Mouse (Mus musculus) mouse trophoblast stem cell (cell line): ENCODE measurements around the gene S100a14.

Source experiments
- in situ Hi-C, 2 experiments: fragments of 300-500 bp; cut with MseI, MboI; formaldehyde crosslinking; loops; 2 replicates in 1 of 2; 3 replicates in 1 of 2; pipeline ENCODE4 v1.15.1; 2025

S100a14 gene

DNA sequence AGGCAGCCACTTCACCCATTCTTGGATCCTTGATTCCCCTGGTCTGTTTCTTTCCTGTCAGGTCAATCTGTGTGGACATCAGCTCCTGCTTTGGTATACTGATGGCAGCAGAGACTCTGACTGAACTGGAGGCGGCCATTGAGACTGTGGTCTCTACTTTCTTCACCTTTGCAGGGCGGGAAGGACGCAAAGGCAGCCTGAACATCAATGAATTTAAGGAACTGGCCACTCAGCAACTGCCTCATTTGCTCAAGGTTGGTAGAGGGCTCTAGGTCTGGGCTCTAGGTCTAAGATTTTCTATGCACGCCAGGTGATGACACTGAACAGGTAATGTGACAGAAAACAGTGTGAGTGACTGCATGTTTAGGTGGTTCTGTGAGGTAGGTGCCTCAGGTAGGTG is 10.9 kb upstream of the S100a14 start:
- in situ Hi-C loops = loop anchor here in 1 of 2 experiments (10.0 kb wide), 1 partner anchor 109 kb away; no protein-coding TSS in a partner anchor

DNA sequence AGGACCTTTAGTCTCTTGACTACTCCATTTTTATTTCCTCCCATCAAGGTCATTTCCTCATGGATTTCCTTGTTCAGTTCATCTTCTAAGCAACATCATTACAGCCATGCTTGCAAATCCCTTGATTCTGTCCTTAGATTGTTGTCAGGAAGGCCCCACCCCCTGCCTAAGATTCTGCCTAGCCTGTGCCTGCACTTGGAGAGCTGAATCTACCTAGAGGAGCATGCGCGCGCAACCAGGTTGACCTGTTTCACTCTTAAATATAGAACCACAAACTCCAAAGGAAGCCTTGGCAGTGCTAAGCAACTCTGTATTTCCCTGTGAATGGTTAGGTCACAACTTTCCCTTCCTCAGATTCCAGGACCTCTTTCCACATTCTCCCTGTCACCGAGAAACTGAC is 8.9 kb upstream of the S100a14 start:
- in situ Hi-C loops = loop anchor here in 1 of 2 experiments (10.0 kb wide), 1 partner anchor 107 kb away; no protein-coding TSS in a partner anchor

DNA sequence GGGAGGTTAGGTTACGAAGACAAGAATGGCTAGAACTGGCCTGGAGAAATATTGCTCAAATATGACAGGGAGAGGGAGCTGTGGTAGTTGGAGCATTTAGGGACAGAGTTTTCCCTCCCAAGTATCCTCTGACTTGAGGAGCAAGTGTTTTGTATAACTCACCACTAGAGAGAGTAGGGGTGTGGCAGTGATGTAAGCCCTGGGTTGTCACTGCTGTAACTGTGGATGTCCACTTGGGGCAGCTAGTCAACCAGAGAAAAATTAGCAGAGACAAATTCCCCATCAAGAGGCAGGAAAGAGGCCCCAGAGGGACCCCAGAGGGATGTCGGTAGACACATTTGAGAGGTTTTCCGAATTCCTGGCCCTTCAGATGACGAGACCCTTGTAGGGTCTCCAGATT is 1.2 kb upstream of the S100a14 start:
- in situ Hi-C loops = loop anchor here in 1 of 2 experiments (10.0 kb wide), 1 partner anchor 49 kb away; no protein-coding TSS in a partner anchor

DNA sequence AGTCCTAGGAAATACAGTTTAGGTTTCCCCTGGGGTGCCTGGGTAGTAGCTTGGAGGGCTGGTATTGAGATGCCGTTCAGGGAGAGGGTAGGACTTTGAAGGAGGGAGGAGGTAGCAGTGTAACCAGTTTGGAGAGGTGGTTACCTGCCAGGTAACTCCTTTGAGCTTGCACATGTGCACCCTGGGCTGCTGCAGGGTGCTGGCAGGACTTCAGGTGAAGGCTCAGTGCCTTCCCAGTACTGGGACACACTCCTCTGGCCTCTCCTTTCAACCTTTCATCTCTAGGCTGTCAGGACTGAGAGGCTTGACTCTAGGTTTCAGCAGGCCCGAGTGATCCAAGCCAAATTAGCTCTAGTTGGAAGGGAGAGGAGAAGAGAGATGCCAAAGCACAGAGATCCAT is 580 bp upstream of the S100a14 start:
- in situ Hi-C loops = loop anchor here in 1 of 2 experiments (10.0 kb wide), 1 partner anchor 49 kb away; no protein-coding TSS in a partner anchor

DNA sequence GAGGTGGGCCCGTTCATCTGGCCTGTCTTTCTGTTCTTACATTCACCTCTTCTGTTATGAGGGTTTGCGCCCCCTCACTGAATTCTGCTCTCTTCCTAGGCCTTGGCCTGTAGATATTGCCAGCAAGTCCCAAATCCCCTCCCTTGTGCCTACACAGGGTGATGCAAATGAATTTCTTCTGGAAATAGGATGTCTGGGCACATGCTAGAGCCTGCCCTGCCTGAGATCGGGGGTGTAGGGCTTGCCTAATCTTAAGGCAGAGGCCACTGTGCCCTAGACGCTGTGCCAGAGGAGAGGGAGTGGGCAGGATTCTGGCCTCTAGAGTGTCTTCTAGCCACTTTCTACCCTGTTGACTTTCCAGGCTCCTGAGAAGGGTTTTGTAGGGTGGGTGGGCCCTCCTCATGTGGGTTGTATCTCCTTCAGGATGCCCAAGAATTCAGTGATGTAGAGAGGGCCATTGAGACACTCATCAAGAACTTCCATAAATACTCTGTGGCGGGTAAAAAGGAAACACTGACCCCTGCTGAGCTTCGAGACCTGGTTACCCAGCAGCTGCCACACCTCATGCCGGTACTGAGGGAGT is 726 bp downstream of the S100a14 start:
- in situ Hi-C loops = loop anchor here in 1 of 2 experiments (10.0 kb wide), 1 partner anchor 47 kb away; no protein-coding TSS in a partner anchor

DNA sequence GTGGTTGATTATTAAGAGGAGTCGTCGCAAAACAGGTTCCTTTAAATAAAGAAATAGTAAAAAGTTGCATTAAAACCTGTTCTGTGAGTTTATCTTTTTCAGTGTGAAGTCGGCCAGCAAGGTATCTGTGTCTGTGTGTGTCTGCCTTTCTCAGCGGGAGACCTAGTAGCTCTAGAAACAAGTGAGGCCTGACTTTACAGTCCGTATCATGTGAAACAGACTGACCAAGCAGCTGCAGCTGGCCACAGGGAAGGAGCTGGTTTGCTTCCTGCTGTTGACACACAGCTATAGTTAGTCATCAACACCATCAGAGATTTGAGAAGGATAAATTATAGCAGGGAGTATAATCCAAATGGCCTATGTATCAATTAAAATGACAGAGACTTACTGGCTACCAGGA is 5.1 kb downstream of the S100a14 start:
- in situ Hi-C loops = no loop called here

DNA sequence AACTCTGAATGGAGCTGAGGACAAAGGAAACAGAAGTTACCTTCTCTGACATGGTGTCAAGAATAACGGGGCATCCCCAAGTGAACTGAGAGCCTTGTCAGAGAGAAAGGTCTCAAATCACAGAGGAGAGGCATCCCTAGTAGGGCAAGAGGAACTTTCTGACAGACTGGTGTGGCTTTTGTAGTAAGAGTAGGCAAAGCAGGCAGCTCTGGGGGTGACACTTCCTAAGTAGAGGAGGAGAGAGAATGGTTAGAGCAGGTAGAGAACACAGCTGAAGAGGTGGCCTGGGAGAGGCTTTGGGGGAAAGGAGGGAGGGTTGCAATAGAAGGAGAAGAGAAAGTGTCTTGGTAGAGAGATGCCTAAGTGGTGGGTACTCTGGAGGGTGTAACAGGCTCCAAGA is 8.8 kb downstream of the S100a14 start:
- in situ Hi-C loops = no loop called here

DNA sequence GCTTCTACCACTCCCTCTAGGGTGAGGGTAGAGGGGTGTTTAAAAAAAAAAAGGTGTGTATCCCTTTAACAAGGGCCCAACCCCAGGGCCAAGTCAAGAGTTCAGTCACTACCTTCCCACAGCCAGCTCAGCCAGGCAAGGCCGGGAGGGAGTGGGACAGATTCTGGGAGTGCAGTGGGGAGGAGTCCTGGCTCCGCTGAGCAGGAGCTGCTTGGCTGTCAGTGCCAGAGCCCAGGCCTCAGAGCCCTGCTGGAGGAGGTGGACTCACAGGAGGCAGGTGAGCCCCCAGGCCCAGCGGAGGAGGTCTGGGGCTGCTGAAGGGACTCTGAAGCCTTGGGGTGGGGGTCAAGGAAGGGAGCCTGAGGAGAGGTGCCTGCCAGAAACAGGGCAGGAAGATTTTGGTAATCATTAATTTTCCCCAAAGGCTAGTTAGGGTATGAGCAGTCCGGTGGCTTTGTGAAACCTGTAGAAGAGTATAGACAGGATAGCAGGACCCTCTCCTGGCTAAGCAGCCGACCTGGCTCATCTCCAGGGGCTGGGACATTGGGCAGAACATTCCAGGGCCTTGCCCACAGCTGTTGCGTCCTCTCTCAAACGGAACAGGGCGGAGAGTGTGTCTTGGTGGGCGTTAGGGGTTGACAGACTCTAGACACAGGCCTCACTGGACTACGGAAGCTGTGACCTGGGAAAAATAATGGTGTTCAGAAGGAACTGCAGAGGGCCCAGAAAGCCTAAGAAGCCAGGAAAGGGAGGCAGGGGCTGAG is 10.7 kb downstream of the S100a14 start, which contains the start of gene S100a16:
Gene S100a16 (plus strand): TSS at position 114 of the 764 bp plus-strand sequence.
- in situ Hi-C loops = no loop called here

DNA sequence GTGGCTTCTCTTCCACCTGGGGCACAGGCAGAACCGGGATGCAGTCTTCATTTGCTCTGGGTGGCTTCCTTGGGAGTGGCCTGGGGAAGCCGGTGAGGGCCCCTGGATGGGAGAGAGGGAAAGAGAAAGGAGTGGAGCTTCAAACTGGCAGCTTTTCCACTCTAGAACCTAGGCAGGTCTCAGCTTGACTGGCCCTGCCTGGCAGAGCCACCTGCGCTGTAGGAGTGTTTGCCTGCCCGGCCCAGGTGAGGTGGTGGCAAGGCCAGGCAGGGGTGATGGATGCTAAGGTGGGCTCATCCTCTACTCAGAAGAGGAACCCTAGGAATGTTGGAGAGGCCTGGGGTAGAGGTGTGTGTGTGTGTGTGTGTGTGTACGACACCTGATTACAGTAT is 11.2 kb downstream of the S100a14 start:
- in situ Hi-C loops = no loop called here

DNA sequence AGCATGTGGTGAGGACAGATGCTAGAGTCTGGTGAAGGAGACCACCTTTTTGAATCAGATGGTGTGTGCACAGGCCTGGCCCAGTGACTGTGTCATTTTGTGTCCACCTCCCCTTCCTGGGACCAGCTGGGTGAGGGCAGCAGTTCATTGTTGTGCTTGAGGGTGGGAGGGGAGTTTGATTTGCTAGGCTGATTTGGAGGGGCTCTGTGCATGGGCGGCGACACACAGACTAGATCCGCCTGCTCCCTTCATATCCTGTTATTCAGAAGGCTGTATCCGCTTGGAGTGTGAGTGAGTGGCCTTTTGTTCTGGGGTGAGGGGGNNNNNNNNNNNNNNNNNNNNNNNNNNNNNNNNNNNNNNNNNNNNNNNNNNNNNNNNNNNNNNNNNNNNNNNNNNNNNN is 14.2 kb downstream of the S100a14 start:
- in situ Hi-C loops = no loop called here

DNA sequence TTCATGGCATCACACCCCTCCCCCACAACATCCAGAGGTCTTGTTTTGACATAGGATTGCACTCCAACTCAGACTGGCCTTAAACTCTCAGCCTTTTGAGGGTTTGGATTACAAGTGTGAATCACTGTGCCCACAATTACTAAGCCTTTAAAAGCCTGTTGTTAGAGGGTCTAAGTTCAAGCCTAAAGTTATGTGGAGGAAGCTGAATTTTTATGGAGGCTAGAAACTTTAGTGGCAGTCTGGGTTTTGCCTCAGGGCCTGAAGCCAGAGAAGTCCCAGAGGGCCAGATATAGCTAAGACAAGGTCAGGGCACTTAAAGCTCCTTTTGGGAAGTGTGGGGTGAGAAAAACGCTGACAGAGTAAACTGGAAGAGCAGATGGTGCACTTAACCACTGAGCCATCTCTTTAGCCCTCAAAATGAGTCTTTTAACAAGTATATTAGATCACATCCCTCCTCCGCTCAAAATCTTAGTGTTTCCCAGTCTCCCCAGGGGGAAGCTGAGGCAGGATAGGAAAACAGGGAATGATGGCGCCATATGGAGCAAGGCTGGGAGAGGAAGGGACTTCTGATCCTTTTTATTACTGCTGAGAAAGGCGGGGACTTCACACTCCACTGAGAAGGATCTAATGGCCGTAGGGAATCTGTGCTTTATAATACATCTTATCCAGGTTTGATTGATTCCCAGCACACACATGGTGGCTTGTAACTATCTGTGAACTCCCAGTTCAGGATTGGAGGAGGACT is 23.2 kb downstream of the S100a14 start:
- in situ Hi-C loops = no loop called here

DNA sequence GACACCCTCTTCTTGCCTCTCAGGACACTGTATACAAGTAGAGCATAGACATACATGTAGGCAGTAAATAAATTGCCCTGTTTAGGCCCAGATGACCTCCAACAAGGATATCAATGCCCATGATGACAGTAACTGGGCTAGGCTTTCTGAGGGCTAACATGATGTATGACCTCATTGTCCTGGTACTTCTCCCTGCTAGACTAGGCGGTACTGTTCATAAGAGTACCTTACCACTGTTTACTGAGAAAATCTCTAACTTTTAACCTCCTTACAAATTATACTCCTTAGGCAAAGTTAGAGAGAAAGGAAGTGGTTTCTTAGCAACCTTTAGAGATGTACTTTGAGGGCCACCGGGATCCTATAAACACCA is 23.8 kb downstream of the S100a14 start:
- in situ Hi-C loops = no loop called here

DNA sequence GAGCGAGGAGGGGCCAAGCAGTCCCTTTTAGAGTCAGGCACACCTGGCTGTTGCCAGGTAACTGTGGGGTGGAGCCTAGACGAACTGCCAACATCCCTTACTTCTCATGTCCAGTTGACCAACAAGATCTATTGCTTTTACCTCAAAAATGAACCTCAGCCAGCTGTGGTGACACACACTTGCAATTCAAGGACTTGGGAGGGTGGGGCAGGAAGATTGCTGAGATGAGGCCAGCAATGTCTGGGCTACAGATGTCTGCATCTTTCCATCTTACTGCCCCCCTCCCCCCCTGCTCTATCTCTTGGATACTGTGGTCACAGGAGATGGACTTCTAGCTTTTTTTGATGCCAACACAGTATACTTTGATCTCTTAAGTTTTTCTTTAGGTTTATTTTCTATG is 25.6 kb downstream of the S100a14 start:
- in situ Hi-C loops = no loop called here

DNA sequence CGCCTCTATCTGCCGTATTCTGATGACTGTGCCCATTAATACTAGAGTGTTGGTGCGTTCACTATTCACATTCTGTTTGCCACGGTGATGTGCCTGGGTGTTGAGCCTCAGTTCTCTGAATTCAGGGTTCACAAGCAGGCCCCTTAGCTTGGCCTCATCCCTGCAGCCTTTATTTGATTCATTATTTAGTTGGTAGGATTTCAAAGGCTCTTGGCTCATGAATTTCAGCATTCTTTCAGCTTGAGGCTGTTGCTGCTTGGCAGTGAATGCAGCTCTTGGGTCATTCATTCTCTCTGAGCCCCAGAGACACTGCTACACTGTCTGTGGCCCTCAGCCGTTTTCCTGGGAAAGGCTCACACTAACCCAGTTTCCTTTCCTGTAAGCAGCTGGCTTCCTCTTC is 29.3 kb downstream of the S100a14 start:
- in situ Hi-C loops = no loop called here

DNA sequence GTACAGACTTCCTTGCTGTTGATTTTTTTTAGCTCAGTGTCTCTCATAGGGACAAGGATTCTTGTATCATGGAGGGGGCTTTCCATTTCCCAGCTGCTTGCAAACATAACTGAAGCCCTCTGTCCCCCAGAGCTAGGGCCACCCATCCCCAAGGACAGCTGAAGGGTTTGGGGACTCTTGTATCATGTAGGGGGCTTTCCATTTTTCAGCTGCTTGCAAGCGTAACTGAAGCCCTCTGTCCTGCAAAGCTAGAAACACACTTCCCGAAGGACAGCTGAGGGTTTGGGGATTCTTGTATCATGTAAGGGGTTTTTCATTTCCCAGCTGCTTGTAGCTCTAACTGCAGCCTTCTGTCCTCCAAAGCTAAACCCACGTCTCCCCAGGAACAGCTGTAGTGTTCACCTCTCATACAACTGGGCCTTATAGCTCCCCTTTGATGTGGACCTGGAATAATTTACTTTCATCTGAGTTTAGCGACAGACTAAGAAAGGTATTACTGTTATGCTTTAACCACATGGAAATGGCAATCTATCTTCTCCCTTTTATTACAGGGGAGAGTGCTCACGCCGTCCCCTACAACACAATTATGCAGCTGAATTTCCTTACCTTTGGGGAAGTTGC is 33.5 kb downstream of the S100a14 start, which contains the start of gene S100a3:
Gene S100a3 (plus strand): TSS at position 571 of the 621 bp plus-strand sequence.
- in situ Hi-C loops = no loop called here

DNA sequence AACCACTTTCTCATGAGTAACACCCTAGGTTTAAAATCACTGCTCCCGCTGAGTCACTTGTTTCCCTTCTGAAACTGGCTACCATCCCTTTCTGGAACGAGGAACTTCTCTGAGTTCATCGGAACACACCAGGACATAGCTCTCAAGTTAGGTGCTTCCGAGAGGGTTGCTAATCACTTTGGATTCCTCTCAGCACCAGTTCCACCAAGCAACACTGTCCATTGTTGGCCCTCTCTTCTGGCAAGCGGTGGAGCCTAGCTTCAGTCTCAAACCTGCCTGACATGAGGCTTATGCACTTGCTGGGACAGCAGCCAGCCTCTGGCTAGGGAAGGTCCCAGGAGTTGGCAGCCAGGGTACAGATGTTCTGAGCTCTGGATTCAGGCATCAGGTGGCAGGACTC is 48.0 kb downstream of the S100a14 start:
- in situ Hi-C loops = loop anchor here in 1 of 2 experiments (10.0 kb wide), 1 partner anchor 50 kb away; the partner anchor contains the start of gene S100a14

DNA sequence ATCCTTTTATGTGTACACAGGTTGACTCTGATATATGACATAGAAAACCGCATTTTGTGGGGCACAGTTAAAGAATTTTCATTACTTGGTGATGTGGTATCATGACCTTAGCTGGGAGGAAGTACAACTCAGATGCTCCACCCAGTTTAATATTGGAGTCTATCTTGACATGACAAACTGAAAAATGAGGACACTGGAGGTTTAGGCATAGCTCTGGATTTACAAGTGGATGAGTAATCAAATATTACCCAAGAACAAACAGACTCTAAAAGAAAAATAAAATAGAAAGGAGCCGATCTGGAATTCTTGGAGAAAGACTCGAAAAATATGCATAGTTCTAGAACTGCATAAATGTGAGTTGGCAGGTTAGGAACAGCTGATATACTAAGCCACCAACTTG is 48.7 kb downstream of the S100a14 start:
- in situ Hi-C loops = loop anchor here in 1 of 2 experiments (10.0 kb wide), 1 partner anchor 51 kb away; the partner anchor contains the start of gene S100a14

DNA sequence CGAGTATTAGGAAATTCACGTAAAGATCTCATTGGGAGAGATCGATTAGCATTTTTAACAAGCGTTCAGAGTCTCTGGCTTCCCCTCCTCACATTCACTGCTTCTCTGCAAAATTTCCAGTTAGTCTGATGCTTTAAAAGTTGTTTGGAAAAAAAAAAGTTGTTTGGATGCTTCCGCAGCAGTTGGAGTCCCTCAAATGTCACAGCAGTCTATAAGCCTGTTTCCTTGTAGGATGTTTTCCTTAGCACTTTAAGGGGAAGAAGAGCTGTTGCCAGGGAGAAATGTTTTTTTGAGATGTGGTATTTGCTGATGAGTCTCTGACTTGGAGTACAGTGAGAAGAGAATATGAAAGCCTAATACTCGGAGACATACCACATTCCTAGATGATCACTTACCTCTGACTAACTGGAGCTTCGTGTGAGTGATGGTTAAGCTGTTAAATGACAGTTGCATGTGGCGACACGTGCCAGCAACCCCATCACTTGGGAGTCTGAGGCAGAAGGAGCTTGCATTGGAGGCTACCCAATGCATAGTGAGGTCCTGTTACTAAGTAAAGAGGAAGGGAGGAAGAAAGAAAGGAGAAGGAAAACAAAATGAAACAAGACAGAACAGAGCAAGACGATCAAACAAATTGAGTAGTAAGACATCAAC is 49.8 kb downstream of the S100a14 start:
- in situ Hi-C loops = loop anchor here in 1 of 2 experiments (10.0 kb wide), 1 partner anchor 52 kb away; the partner anchor contains the start of gene S100a14
